Mouse (Mus musculus): ENCODE data around the gene Fars2.

DNA sequence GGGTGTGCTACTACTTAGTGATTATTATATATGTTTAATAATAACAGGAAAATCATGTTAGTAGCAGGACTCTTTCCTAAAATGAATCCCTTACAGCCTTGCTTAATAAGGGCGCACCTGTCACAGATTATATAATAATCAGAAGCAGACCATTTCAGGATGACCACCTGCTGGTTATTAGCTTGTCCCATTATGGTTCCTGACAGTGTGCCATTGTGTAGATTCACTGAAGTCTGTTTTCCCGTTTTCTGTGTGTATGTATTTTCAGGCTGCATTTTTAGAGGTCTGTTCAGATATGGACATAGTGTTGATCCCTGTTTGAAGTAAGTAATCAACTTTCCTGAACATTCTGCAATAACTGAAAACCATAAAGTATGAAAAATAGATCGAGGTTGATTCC, 136.7 kb downstream of the Fars2 start:
- TF ChIP-seq CTCF (IDR thresholded peaks at IDR 0.05; ENCODE audit: extremely low read depth, insufficient read depth, insufficient read length, insufficient replicate concordance), result no peak
- TF ChIP-seq POLR2A (IDR thresholded peaks at IDR 0.05; ENCODE audit: low read depth, low read length), result no peak

All from spleen, adult 2 months (tissue).